ENCODE assay signal across 29 mouse cellular contexts in the genomic region with DNA sequence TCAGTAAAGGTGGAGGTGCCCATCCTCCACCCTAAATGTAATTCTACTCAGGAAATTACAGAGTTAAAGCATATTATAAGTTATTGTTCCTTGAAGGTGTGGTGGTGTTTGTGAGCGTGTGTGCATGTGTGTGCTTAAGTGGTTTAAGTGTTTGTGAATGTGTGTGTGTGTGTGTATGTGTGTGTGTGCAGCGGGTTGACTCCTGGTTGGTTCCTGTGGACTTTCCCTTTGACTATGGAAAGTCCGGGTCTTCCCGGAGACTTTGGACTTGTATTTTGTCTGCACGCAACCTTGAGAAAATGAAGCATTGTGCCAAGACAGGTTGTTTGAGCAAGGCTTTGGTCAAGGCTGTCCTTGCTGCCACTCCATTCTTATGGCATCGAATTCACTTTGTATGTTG. TPM values are rescaled to one million over a fixed set of nuclear protein-coding genes. Genes with fewer than 3 reads are reported as not detected.
"Had no signal": no experiment of that assay in that cellular context is flagged by ENCODE, and none has a peak within 500 bp of the region (broad histone marks: within the 10 kb centered on the region; RNA-seq: fewer than 3 reads in every experiment).

No protein-coding gene starts in this region.

- DNase-seq: cerebellum, adult 2 months; cerebellum, adult 8-10 months; cerebellum, adult 9-10 months; cerebellum, adult 9-11 months; cerebellum, postnatal 10 days; cerebellum, postnatal 14 days; cerebellum, postnatal 25 days; cerebellum, postnatal 36 days; embryo, embryonic 11 days; forebrain, postnatal 0 days; gastrocnemius, adult 2 months; gastrocnemius, postnatal 10 days; gastrocnemius, postnatal 14 days; gastrocnemius, postnatal 25 days; gastrocnemius, postnatal 36 days; heart, adult 18-20 months had no signal

- H3K4me2 ChIP-seq: embryonic facial prominence, embryonic 12.5 days; embryonic facial prominence, embryonic 13.5 days; embryonic facial prominence, embryonic 15.5 days; forebrain, embryonic 12.5 days; forebrain, embryonic 13.5 days; forebrain, embryonic 15.5 days had no signal

- H3K27ac ChIP-seq: embryonic facial prominence, embryonic 10.5 days; embryonic facial prominence, embryonic 12.5 days; embryonic facial prominence, embryonic 13.5 days; embryonic facial prominence, embryonic 15.5 days; forebrain, embryonic 10.5 days; forebrain, embryonic 12.5 days; forebrain, embryonic 13.5 days; forebrain, embryonic 15.5 days; gastrocnemius, adult 2 months had no signal

- ATAC-seq: forebrain, embryonic 13.5 days; forebrain, embryonic 14.5 days; forebrain, embryonic 15.5 days; forebrain, embryonic 16.5 days; forebrain, postnatal 0 days had no signal

- H3K27me3 ChIP-seq: embryonic facial prominence, embryonic 12.5 days; embryonic facial prominence, embryonic 13.5 days; embryonic facial prominence, embryonic 15.5 days; forebrain, embryonic 12.5 days; forebrain, embryonic 13.5 days; forebrain, embryonic 15.5 days had no signal

- H3K9me3 ChIP-seq: embryonic facial prominence, embryonic 10.5 days; embryonic facial prominence, embryonic 12.5 days; embryonic facial prominence, embryonic 13.5 days; embryonic facial prominence, embryonic 15.5 days; forebrain, embryonic 10.5 days; forebrain, embryonic 12.5 days; forebrain, embryonic 13.5 days; forebrain, embryonic 15.5 days had no signal

- H3K4me1 ChIP-seq: embryonic facial prominence, embryonic 12.5 days; embryonic facial prominence, embryonic 13.5 days; forebrain, embryonic 10.5 days; forebrain, embryonic 12.5 days; forebrain, embryonic 13.5 days; forebrain, embryonic 15.5 days had no signal

- H3K4me3 ChIP-seq: embryonic facial prominence, embryonic 10.5 days; embryonic facial prominence, embryonic 12.5 days; embryonic facial prominence, embryonic 13.5 days; embryonic facial prominence, embryonic 15.5 days; erythroblast, embryonic 14.5 days; forebrain, embryonic 10.5 days; forebrain, embryonic 12.5 days; forebrain, embryonic 13.5 days; forebrain, embryonic 15.5 days; gastrocnemius, adult 2 months had no signal

- H3K9ac ChIP-seq: embryonic facial prominence, embryonic 12.5 days; embryonic facial prominence, embryonic 13.5 days; embryonic facial prominence, embryonic 15.5 days; forebrain, embryonic 12.5 days; forebrain, embryonic 13.5 days; forebrain, embryonic 15.5 days; forebrain, postnatal 0 days had no signal

- H3K36me3 ChIP-seq: embryonic facial prominence, embryonic 10.5 days; embryonic facial prominence, embryonic 12.5 days; embryonic facial prominence, embryonic 13.5 days; embryonic facial prominence, embryonic 15.5 days; forebrain, embryonic 10.5 days; forebrain, embryonic 12.5 days; forebrain, embryonic 15.5 days had no signal

RNA-seq across cellular contexts. Expression of a gene that starts 52.9 kb away (rescaled TPM):
- total RNA-seq: common myeloid progenitor, adult 5-6 weeks; granulocyte monocyte progenitor cell, adult 5-6 weeks had no signal
- polyA plus RNA-seq: cerebellum, adult 2 months; forebrain, embryonic 16.5 days had no signal
